Comparison of ENCODE assay signal across 28 mouse cellular contexts in the genomic region with DNA sequence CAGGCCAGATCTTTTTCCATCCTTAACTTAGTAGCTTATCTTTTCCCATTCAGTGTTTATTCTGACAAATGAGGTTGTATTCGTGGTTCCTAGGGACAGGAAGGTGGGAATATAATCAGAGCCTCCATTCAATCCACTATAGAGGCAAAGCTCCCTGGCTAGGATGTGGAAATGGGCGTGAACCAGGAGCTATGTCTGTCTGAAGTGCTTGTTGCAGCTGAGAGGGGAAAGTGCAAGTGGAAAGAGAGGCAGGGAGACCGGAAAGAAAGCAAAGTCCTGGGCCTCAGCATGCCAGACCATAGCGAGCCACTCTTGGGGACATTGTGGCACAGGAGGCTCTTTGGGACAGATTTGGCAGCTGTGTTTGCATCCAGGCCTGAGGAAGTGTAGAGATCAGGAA.
DNase-seq lines count a peak whose midpoint lies in the region; ATAC-seq and TF ChIP-seq lines count a peak whose summit lies in the region.
"Had no signal": no experiment of that assay in that cellular context is flagged by ENCODE, and none has a peak within 500 bp of the region (broad histone marks: within the 10 kb centered on the region; RNA-seq: fewer than 3 reads in every experiment).

No protein-coding gene starts in this region.

- DNase-seq in heart, adult 2 months: no peak
- DNase-seq in layer of hippocampus, adult 2 months (ENCODE audit: low spot score in 2 of 2): no peak
- no peak for DNase-seq in layer of hippocampus, adult 8-10 months (ENCODE audit: low spot score in 2 of 2)
- DNase-seq in lung, postnatal 25 days (ENCODE audit: low spot score): no peak
- DNase-seq in lung, postnatal 14 days: peak; percentile 20
- no peak for DNase-seq in hindbrain, postnatal 0 days (ENCODE audit: low spot score)
- DNase-seq: adrenal gland, postnatal 25 days; cerebellum, adult 11-12 months; cerebellum, adult 9-11 months; forebrain, postnatal 0 days; kidney, adult 11 months; kidney, postnatal 14 days; midbrain, embryonic 14.5 days; retina, postnatal 1 day; right cerebral cortex, postnatal 14 days; thymus, postnatal 4 days had no signal

- peaks cover 21% of the 10 kb centered on the region for H3K4me1 ChIP-seq in heart, embryonic 12.5 days (replicated peaks)
- H3K4me1 ChIP-seq in heart, adult 2 months (ENCODE audit: control insufficient read depth, insufficient read depth, low read length): no peaks in the 10 kb centered on the region
- 0 out of 2 replicates have a peak, but pooled peaks cover 3% of the 10 kb centered on the region for H3K4me1 ChIP-seq in lung, embryonic 16.5 days (replicated peaks; ENCODE audit: control insufficient read depth, insufficient read depth, low read length)
- H3K4me1 ChIP-seq in hindbrain, postnatal 0 days (ENCODE audit: insufficient read depth, low read length): no peaks in the 10 kb centered on the region
- H3K4me1 ChIP-seq: neural tube, embryonic 15.5 days had no signal

- 19% methylated on average over 4 of the region's 4 CpGs for WGBS in heart, embryonic 12.5 days
- 49% methylated on average over 4 of the region's 4 CpGs for WGBS in heart, adult 2 months
- 40% methylated on average over 4 of the region's 4 CpGs for WGBS in lung, embryonic 16.5 days
- 73% methylated on average over 4 of the region's 4 CpGs for WGBS in hindbrain, postnatal 0 days

- no peaks in the 10 kb centered on the region; the same call in 1 of the 2 replicates for H3K9me3 ChIP-seq in heart, embryonic 12.5 days (replicated peaks)
- peaks cover 6% of the 10 kb centered on the region for H3K9me3 ChIP-seq in lung, embryonic 16.5 days (ENCODE audit: control insufficient read depth, low read length)
- H3K9me3 ChIP-seq in hindbrain, postnatal 0 days (ENCODE audit: low read length): no peaks in the 10 kb centered on the region
- H3K9me3 ChIP-seq: neural tube, embryonic 15.5 days had no signal

- H3K36me3 ChIP-seq in heart, embryonic 12.5 days: peaks cover 7% of the 10 kb centered on the region
- H3K36me3 ChIP-seq in heart, adult 2 months (ENCODE audit: control insufficient read depth, insufficient read depth, low read length): peaks cover 7% of the 10 kb centered on the region
- peaks cover 22% of the 10 kb centered on the region for H3K36me3 ChIP-seq in lung, embryonic 16.5 days (ENCODE audit: control insufficient read depth, insufficient read depth, low read length)
- peaks cover 6% of the 10 kb centered on the region for H3K36me3 ChIP-seq in hindbrain, postnatal 0 days (ENCODE audit: insufficient read depth, low read length)

- TF ChIP-seq CTCF in heart, adult 2 months (IDR thresholded peaks at IDR 0.05): no peak
- TF ChIP-seq CTCF in layer of hippocampus, adult 2 months (conservative IDR thresholded peaks at IDR 0.05): no peak
- no peak for TF ChIP-seq CTCF in hindbrain, postnatal 0 days (IDR thresholded peaks at IDR 0.05; ENCODE audit: low read depth)

- H3K27ac ChIP-seq in heart, embryonic 12.5 days (ENCODE audit: poor library complexity, severe bottlenecking): no peak overlapping the region
- no peak overlapping the region for H3K27ac ChIP-seq in heart, adult 2 months
- peak overlapping the region; percentile 8; the same call in 1 of the 2 replicates for H3K27ac ChIP-seq in layer of hippocampus, adult 2 months
- no peak overlapping the region for H3K27ac ChIP-seq in lung, embryonic 16.5 days (ENCODE audit: low read length)
- no peak overlapping the region for H3K27ac ChIP-seq in hindbrain, postnatal 0 days
- H3K27ac ChIP-seq: heart, embryonic 13.5 days; hindbrain, embryonic 10.5 days; limb, embryonic 12.5 days; liver, embryonic 14.5 days; macrophage; neural tube, embryonic 15.5 days had no signal

- H3K9ac ChIP-seq in heart, embryonic 12.5 days: no peak overlapping the region
- no peak overlapping the region for H3K9ac ChIP-seq in heart, adult 2 months (ENCODE audit: low read depth, low read length)
- H3K9ac ChIP-seq in lung, embryonic 16.5 days (ENCODE audit: low read length): no peak overlapping the region
- H3K9ac ChIP-seq in hindbrain, postnatal 0 days (replicated peaks; ENCODE audit: low read length): no peak overlapping the region
- H3K9ac ChIP-seq: forebrain, postnatal 0 days; heart, embryonic 13.5 days; limb, embryonic 12.5 days; liver, embryonic 14.5 days; neural tube, embryonic 15.5 days had no signal

- no peak overlapping the region for H3K4me3 ChIP-seq in heart, embryonic 12.5 days
- no peak overlapping the region for H3K4me3 ChIP-seq in heart, adult 2 months
- H3K4me3 ChIP-seq in layer of hippocampus, adult 2 months: no peak overlapping the region
- H3K4me3 ChIP-seq in lung, embryonic 16.5 days (ENCODE audit: low read length): no peak overlapping the region
- no peak overlapping the region for H3K4me3 ChIP-seq in hindbrain, postnatal 0 days (ENCODE audit: low read length)
- H3K4me3 ChIP-seq: erythroblast, embryonic 14.5 days; heart, embryonic 13.5 days; hindbrain, embryonic 10.5 days; left cerebral cortex, adult 2 months; limb, embryonic 12.5 days; neural tube, embryonic 15.5 days had no signal

- peak; percentile 57; the same call in 1 of the 2 replicates for ATAC-seq in heart, embryonic 12.5 days (ENCODE audit: insufficient number of reproducible peaks, low FRiP score)
- 0 out of 2 replicates have a peak, but pooled peaks have one; percentile 26 for ATAC-seq in lung, embryonic 16.5 days (ENCODE audit: low read depth)
- ATAC-seq in hindbrain, postnatal 0 days: no peak
- ATAC-seq: CD4-positive, CD25-positive, alpha-beta regulatory T cell, adult 4 months; forebrain, postnatal 0 days; hindbrain, embryonic 16.5 days had no signal

- no peaks in the 10 kb centered on the region for H3K27me3 ChIP-seq in heart, embryonic 12.5 days (replicated peaks)
- no peaks in the 10 kb centered on the region for H3K27me3 ChIP-seq in heart, adult 2 months (ENCODE audit: control insufficient read depth, insufficient read depth, low read length)
- H3K27me3 ChIP-seq in lung, embryonic 16.5 days (ENCODE audit: control insufficient read depth, insufficient read depth, low read depth, low read length): no peaks in the 10 kb centered on the region
- H3K27me3 ChIP-seq in hindbrain, postnatal 0 days (ENCODE audit: insufficient read depth, low read length): no peaks in the 10 kb centered on the region
- H3K27me3 ChIP-seq: heart, embryonic 13.5 days; limb, embryonic 12.5 days; neural tube, embryonic 15.5 days had no signal

- intact Hi-C loops in heart, adult 2 months (cut with DNase I): loop anchor here (5.0 kb wide), 1 partner anchor 102 kb away; no protein-coding TSS in a partner anchor

- peaks cover 4% of the 10 kb centered on the region; the same call in 1 of the 2 replicates for H3K79me2 ChIP-seq in heart, adult 2 months (replicated peaks; ENCODE audit: control insufficient read depth, insufficient read depth, low read length)

- TF ChIP-seq POLR2A in heart, adult 2 months (IDR thresholded peaks at IDR 0.05; ENCODE audit: insufficient read depth, low read depth, low read length): no peak

- no peak for TF ChIP-seq EP300 in heart, adult 2 months (IDR thresholded peaks at IDR 0.05; ENCODE audit: insufficient read depth, low read depth, low read length)

- no peak overlapping the region for H3K4me2 ChIP-seq in heart, embryonic 12.5 days
- H3K4me2 ChIP-seq in lung, embryonic 16.5 days (ENCODE audit: low read depth, low read length): no peak overlapping the region
- no peak overlapping the region for H3K4me2 ChIP-seq in hindbrain, postnatal 0 days (ENCODE audit: low read depth, low read length)
- H3K4me2 ChIP-seq: heart, embryonic 13.5 days; limb, embryonic 12.5 days; neural tube, embryonic 15.5 days had no signal
